ENCODE assay signal across 8 mouse cellular contexts in the genomic region with DNA sequence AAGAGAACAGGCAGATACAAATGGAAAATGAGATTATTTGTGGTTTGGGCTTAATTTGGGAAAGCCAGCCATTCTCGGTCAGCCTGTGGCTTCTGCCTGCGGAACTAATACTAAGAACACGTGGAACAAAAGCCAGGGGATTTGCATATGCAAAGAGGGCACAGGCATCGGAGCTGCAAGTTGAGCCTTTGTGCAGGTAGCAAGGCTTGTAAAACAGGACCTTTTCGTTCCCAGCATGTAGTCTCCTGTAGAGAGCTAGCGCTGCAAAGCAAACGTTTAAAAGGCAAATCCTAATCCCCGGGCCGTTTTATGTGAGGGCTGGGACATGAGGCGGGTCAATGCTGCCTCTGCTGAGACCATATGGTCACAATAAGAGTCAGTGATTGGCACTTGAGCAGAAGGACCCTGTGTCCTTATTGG. TPM values are rescaled to one million over a fixed set of nuclear protein-coding genes. Genes with fewer than 3 reads are reported as not detected.
DNase-seq lines count a peak whose midpoint lies in the region; ATAC-seq and TF ChIP-seq lines count a peak whose summit lies in the region.

No protein-coding gene starts in this region.

- no peak for ATAC-seq in liver, embryonic 12.5 days
- ATAC-seq in neural tube, embryonic 13.5 days (ENCODE audit: low read depth) = peak; percentile 32

- no peaks in the 10 kb centered on the region for H3K4me1 ChIP-seq in liver, embryonic 12.5 days
- H3K4me1 ChIP-seq in neural tube, embryonic 13.5 days (replicated peaks) = peaks cover 22% of the 10 kb centered on the region

- no peak for DNase-seq in left cerebral cortex, adult 2 months (ENCODE audit: extremely low spot score in 1 of 2, low spot score in 2 of 2)
- no peak for DNase-seq in left cerebral cortex, adult 8-10 months (ENCODE audit: low spot score in 2 of 2)
- peak; percentile 41 to 48 for DNase-seq in cerebellum, postnatal 14 days
- peak; percentile 12 for DNase-seq in heart, postnatal 4 days
- no peak for DNase-seq in urinary bladder, postnatal 14 days (ENCODE audit: low spot score)
- DNase-seq in adrenal gland, adult 8-10 months = no peak

- H3K9ac ChIP-seq in liver, embryonic 12.5 days = peak overlapping the region; percentile 54
- H3K9ac ChIP-seq in neural tube, embryonic 13.5 days = peak overlapping the region; percentile 84

- TF ChIP-seq CTCF in left cerebral cortex, adult 2 months (IDR thresholded peaks at IDR 0.05) = no peak

- 2% methylated on average over 10 of the region's 10 CpGs for WGBS in liver, embryonic 12.5 days (ENCODE audit: insufficient replicate concordance)
- WGBS in neural tube, embryonic 13.5 days = under 1% methylated on average over 10 of the region's 10 CpGs

- H3K9me3 ChIP-seq in liver, embryonic 12.5 days (replicated peaks) = no peaks in the 10 kb centered on the region
- H3K9me3 ChIP-seq in neural tube, embryonic 13.5 days = no peaks in the 10 kb centered on the region

- peak overlapping the region; percentile 73 for H3K4me3 ChIP-seq in left cerebral cortex, adult 2 months
- peak overlapping the region; percentile 58 for H3K4me3 ChIP-seq in liver, embryonic 12.5 days
- peak overlapping the region; percentile 73 for H3K4me3 ChIP-seq in neural tube, embryonic 13.5 days

- 0 out of 2 replicates have a peak, but pooled peaks cover 4% of the 10 kb centered on the region for H3K27me3 ChIP-seq in liver, embryonic 12.5 days (replicated peaks)
- H3K27me3 ChIP-seq in neural tube, embryonic 13.5 days = no peaks in the 10 kb centered on the region

- no peaks in the 10 kb centered on the region; the same call in 1 of the 2 replicates for H3K36me3 ChIP-seq in liver, embryonic 12.5 days
- H3K36me3 ChIP-seq in neural tube, embryonic 13.5 days = peaks cover 30% of the 10 kb centered on the region

- peak overlapping the region; percentile 73 for H3K4me2 ChIP-seq in liver, embryonic 12.5 days
- H3K4me2 ChIP-seq in neural tube, embryonic 13.5 days = peak overlapping the region; percentile 90

- H3K27ac ChIP-seq in left cerebral cortex, adult 2 months = peak overlapping the region; percentile 70
- H3K27ac ChIP-seq in liver, embryonic 12.5 days = no peak overlapping the region
- peak overlapping the region; percentile 86 for H3K27ac ChIP-seq in neural tube, embryonic 13.5 days (replicated peaks)

- intact Hi-C loops in left cerebral cortex, adult 2 months (cut with DNase I) = loop anchor here (1.0 kb wide), 1 partner anchor 17 kb away; a partner anchor contains a TSS

RNA-seq across cellular contexts. Expression of a gene that starts 0.6 kb away (rescaled TPM):
- total RNA-seq in left cerebral cortex, adult 2 months (2021) = 1 to 10 TPM; 5.2 to 5.5 TPM
- total RNA-seq in left cerebral cortex, adult 8-10 months (2022) = 1 to 10 TPM; 3.8 to 6.1 (median 4.7) TPM
- total RNA-seq in heart, postnatal 4 days (2021) = 1 to 10 TPM; 1.0 to 1.1 TPM
- polyA plus RNA-seq in liver, embryonic 12.5 days (2016; fragmentation: Nextera tagmentation; extraction: Ambion mirVana) = 0.46 and 0.56 TPM in 2 replicates
- polyA plus RNA-seq in neural tube, embryonic 13.5 days (2015; fragmentation: Nextera tagmentation; extraction: Ambion mirVana) = 8.2 and 9.5 TPM in 2 replicates
- total RNA-seq in adrenal gland, adult 8-10 months (2022) = 1 to 10 TPM; 2.8 to 4.1 (median 3.5) TPM

RNA-seq across cellular contexts. Expression of a gene that starts 16.7 kb away (rescaled TPM):
- 10 to 100 TPM; 14.5 to 16.2 TPM for total RNA-seq in left cerebral cortex, adult 2 months (2021)
- 10 to 100 TPM; 17.8 to 18.8 (median 18.2) TPM for total RNA-seq in left cerebral cortex, adult 8-10 months (2022)
- total RNA-seq in heart, postnatal 4 days (2021) = 1 to 10 TPM; 9.4 to 10.0 TPM
- 3.4 and 3.5 TPM in 2 replicates for polyA plus RNA-seq in liver, embryonic 12.5 days (2016; fragmentation: Nextera tagmentation; extraction: Ambion mirVana)
- 13.9 and 14.7 TPM in 2 replicates for polyA plus RNA-seq in neural tube, embryonic 13.5 days (2015; fragmentation: Nextera tagmentation; extraction: Ambion mirVana)
- total RNA-seq in adrenal gland, adult 8-10 months (2022) = 10 to 100 TPM; 17.8 to 22.1 (median 19.4) TPM

RNA-seq across cellular contexts. Expression of a gene that starts 18.4 kb away (rescaled TPM):
- 1 to 10 TPM; 3.7 to 4.7 TPM for total RNA-seq in left cerebral cortex, adult 2 months (2021)
- total RNA-seq in left cerebral cortex, adult 8-10 months (2022) = 10 to 100 TPM in 1 of 4 experiments, 1 to 10 TPM in 3; 5.0 to 11.8 (median 7.3) TPM
- total RNA-seq in heart, postnatal 4 days (2021) = 1 to 10 TPM; 1.7 to 2.1 TPM
- polyA plus RNA-seq in liver, embryonic 12.5 days (2016; fragmentation: Nextera tagmentation; extraction: Ambion mirVana) = 1.5 and 1.6 TPM in 2 replicates
- 1.5 and 1.6 TPM in 2 replicates for polyA plus RNA-seq in neural tube, embryonic 13.5 days (2015; fragmentation: Nextera tagmentation; extraction: Ambion mirVana)
- 1 to 10 TPM; 4.0 to 7.3 (median 5.9) TPM for total RNA-seq in adrenal gland, adult 8-10 months (2022)

RNA-seq across cellular contexts. Expression of a gene that starts 44.3 kb away (rescaled TPM):
- total RNA-seq in left cerebral cortex, adult 2 months (2021) = under 1 TPM; 0.16 to 0.25 TPM
- total RNA-seq in left cerebral cortex, adult 8-10 months (2022) = under 1 TPM; 0.26 to 0.35 (median 0.29) TPM
- not detected for total RNA-seq in heart, postnatal 4 days (2021)
- polyA plus RNA-seq in liver, embryonic 12.5 days (2016; fragmentation: Nextera tagmentation; extraction: Ambion mirVana) = not detected in 2 replicates
- 0.29 and 0.32 TPM in 2 replicates for polyA plus RNA-seq in neural tube, embryonic 13.5 days (2015; fragmentation: Nextera tagmentation; extraction: Ambion mirVana)
- not detected for total RNA-seq in adrenal gland, adult 8-10 months (2022)

RNA-seq across cellular contexts. Expression of a gene that starts 56.9 kb away (rescaled TPM):
- not detected for total RNA-seq in left cerebral cortex, adult 2 months (2021)
- total RNA-seq in left cerebral cortex, adult 8-10 months (2022) = not detected
- not detected for total RNA-seq in heart, postnatal 4 days (2021)
- polyA plus RNA-seq in liver, embryonic 12.5 days (2016; fragmentation: Nextera tagmentation; extraction: Ambion mirVana) = not detected in 2 replicates
- polyA plus RNA-seq in neural tube, embryonic 13.5 days (2015; fragmentation: Nextera tagmentation; extraction: Ambion mirVana) = not detected in 2 replicates
- not detected for total RNA-seq in adrenal gland, adult 8-10 months (2022)

Comparison
In these comparisons a context has a peak if more than half of its experiments do, and no peak if none do; other contexts are left out.
1. DNase-seq: peak in cerebellum, postnatal 14 days (2 of 2) and heart, postnatal 4 days (single experiment); none in left cerebral cortex, adult 2 months (0 of 2), left cerebral cortex, adult 8-10 months (0 of 2), urinary bladder, postnatal 14 days (single experiment) and adrenal gland, adult 8-10 months (single experiment).
2. Peak in every context shown above with its lines, with median percentiles within 50 percentile points of each other: H3K4me3 ChIP-seq.